In genomic region chr17:23877166-23877565, GRCm38 (mm10) we compare ENCODE assay signal across 23 mouse cellular contexts. TPM values are rescaled to one million over a fixed set of nuclear protein-coding genes. Genes with fewer than 3 reads are reported as not detected.
DNase-seq lines count a peak whose midpoint lies in the region; ATAC-seq and TF ChIP-seq lines count a peak whose summit lies in the region.
"Had no signal": no experiment of that assay in that cellular context is flagged by ENCODE, and none has a peak within 500 bp of the region (broad histone marks: within the 10 kb centered on the region; RNA-seq: fewer than 3 reads in every experiment).

No protein-coding gene starts in this region.

- no peak overlapping the region for H3K9ac ChIP-seq in forebrain, embryonic 16.5 days (replicated peaks; ENCODE audit: low read depth, low read length)
- H3K9ac ChIP-seq in neural tube, embryonic 13.5 days: no peak overlapping the region
- H3K9ac ChIP-seq: embryonic facial prominence, embryonic 13.5 days; forebrain, embryonic 13.5 days had no signal

- no peak for DNase-seq in forebrain, embryonic 10.5 days (ENCODE audit: extremely low spot score, low spot score)
- DNase-seq in layer of hippocampus, adult 2 months (ENCODE audit: low spot score in 2 of 2): peak in 1 of 2 experiments; percentile 17
- DNase-seq in layer of hippocampus, adult 18-20 months (ENCODE audit: low spot score in 2 of 2): no peak
- no peak for DNase-seq in neural tube, embryonic 10.5 days (ENCODE audit: extremely low spot score, low spot score)
- peak; percentile 81 for DNase-seq in testis, postnatal 10 days (ENCODE audit: low spot score)
- no peak for DNase-seq in cerebellum, adult 9-10 months
- DNase-seq: adrenal gland, postnatal 25 days; cerebellum, adult 11 months; cerebellum, postnatal 36 days; gastrocnemius, postnatal 10 days; kidney, adult 8-10 months; kidney, postnatal 36 days; lung, adult 2 months; lung, postnatal 4 days; retina, postnatal 1 day had no signal

- ATAC-seq in forebrain, embryonic 16.5 days: peak; percentile 52
- peak; percentile 76; the same call in 1 of the 2 replicates for ATAC-seq in neural tube, embryonic 13.5 days (ENCODE audit: low read depth)

- 74% methylated on average over 2 of the region's 2 CpGs for WGBS in forebrain, embryonic 16.5 days
- 81% methylated on average over 2 of the region's 2 CpGs for WGBS in forebrain, embryonic 10.5 days
- WGBS in neural tube, embryonic 13.5 days: 86% methylated on average over 2 of the region's 2 CpGs

- no peak for TF ChIP-seq CTCF in layer of hippocampus, adult 2 months (conservative IDR thresholded peaks at IDR 0.05)

- H3K36me3 ChIP-seq in forebrain, embryonic 16.5 days (ENCODE audit: control insufficient read depth, insufficient read depth): no peaks in the 10 kb centered on the region
- no peaks in the 10 kb centered on the region for H3K36me3 ChIP-seq in forebrain, embryonic 10.5 days (replicated peaks)
- H3K36me3 ChIP-seq in neural tube, embryonic 13.5 days: no peaks in the 10 kb centered on the region
- H3K36me3 ChIP-seq: embryonic facial prominence, embryonic 13.5 days had no signal

- H3K27me3 ChIP-seq in forebrain, embryonic 16.5 days (replicated peaks; ENCODE audit: control insufficient read depth, insufficient read depth, low read length): no peaks in the 10 kb centered on the region
- no peaks in the 10 kb centered on the region for H3K27me3 ChIP-seq in forebrain, embryonic 10.5 days (ENCODE audit: poor library complexity, severe bottlenecking)
- H3K27me3 ChIP-seq in neural tube, embryonic 13.5 days: no peaks in the 10 kb centered on the region
- H3K27me3 ChIP-seq: embryonic facial prominence, embryonic 13.5 days; forebrain, embryonic 13.5 days had no signal

- H3K9me3 ChIP-seq in forebrain, embryonic 16.5 days (ENCODE audit: control insufficient read depth, low read length): no peaks in the 10 kb centered on the region
- H3K9me3 ChIP-seq in forebrain, embryonic 10.5 days: no peaks in the 10 kb centered on the region
- no peaks in the 10 kb centered on the region for H3K9me3 ChIP-seq in neural tube, embryonic 13.5 days
- H3K9me3 ChIP-seq: embryonic facial prominence, embryonic 13.5 days; forebrain, embryonic 13.5 days had no signal

- H3K4me2 ChIP-seq in forebrain, embryonic 16.5 days (ENCODE audit: low read length): no peak overlapping the region
- no peak overlapping the region for H3K4me2 ChIP-seq in neural tube, embryonic 13.5 days
- H3K4me2 ChIP-seq: embryonic facial prominence, embryonic 13.5 days; forebrain, embryonic 13.5 days; heart, embryonic 11.5 days had no signal

- no peak overlapping the region for H3K4me3 ChIP-seq in forebrain, embryonic 16.5 days (replicated peaks; ENCODE audit: low read length)
- H3K4me3 ChIP-seq in forebrain, embryonic 10.5 days: no peak overlapping the region
- no peak overlapping the region for H3K4me3 ChIP-seq in layer of hippocampus, adult 2 months
- no peak overlapping the region for H3K4me3 ChIP-seq in neural tube, embryonic 13.5 days
- H3K4me3 ChIP-seq: embryonic facial prominence, embryonic 13.5 days; forebrain, embryonic 13.5 days had no signal

- H3K27ac ChIP-seq in forebrain, embryonic 16.5 days (ENCODE audit: low read length): no peak overlapping the region
- H3K27ac ChIP-seq in forebrain, embryonic 10.5 days: no peak overlapping the region
- H3K27ac ChIP-seq in layer of hippocampus, adult 2 months: 0 out of 2 replicates have a peak overlapping the region, but pooled peaks have one; percentile 43
- H3K27ac ChIP-seq in neural tube, embryonic 13.5 days (replicated peaks): peak overlapping the region; percentile 23
- H3K27ac ChIP-seq: embryonic facial prominence, embryonic 13.5 days; forebrain, embryonic 13.5 days had no signal

- no peaks in the 10 kb centered on the region for H3K4me1 ChIP-seq in forebrain, embryonic 16.5 days (replicated peaks; ENCODE audit: control insufficient read depth, insufficient read depth, low read length)
- H3K4me1 ChIP-seq in forebrain, embryonic 10.5 days: 0 out of 2 replicates have a peak, but pooled peaks cover 4% of the 10 kb centered on the region
- no peaks in the 10 kb centered on the region for H3K4me1 ChIP-seq in neural tube, embryonic 13.5 days (replicated peaks)
- H3K4me1 ChIP-seq: embryonic facial prominence, embryonic 13.5 days; forebrain, embryonic 13.5 days had no signal

RNA-seq across cellular contexts. Expression of gene Dcpp1, which starts 3.5 kb away (rescaled TPM):
- polyA plus RNA-seq in forebrain, embryonic 16.5 days (2015; fragmentation: Nextera tagmentation; extraction: Ambion mirVana): not detected in 2 replicates
- not detected in 2 replicates for polyA plus RNA-seq in forebrain, embryonic 10.5 days (2016; fragmentation: Nextera tagmentation; extraction: Ambion mirVana)
- not detected for total RNA-seq in layer of hippocampus, adult 2 months (2021)
- total RNA-seq in layer of hippocampus, adult 18-20 months (2021): not detected
- not detected in 2 replicates for polyA plus RNA-seq in neural tube, embryonic 13.5 days (2015; fragmentation: Nextera tagmentation; extraction: Ambion mirVana)
- total RNA-seq: adrenal gland, postnatal 25 days; gastrocnemius, postnatal 10 days; hematopoietic stem cell, adult 5-6 weeks; liver, adult 2 months; neutrophil, adult 5-6 weeks had no signal
- polyA plus RNA-seq: embryonic facial prominence, embryonic 13.5 days; forebrain, embryonic 13.5 days; heart, embryonic 11.5 days; liver, adult 2 months; lung, adult 2 months had no signal

RNA-seq across cellular contexts. Expression of gene Dcpp2, which starts 3.5 kb away (rescaled TPM):
- not detected in 2 replicates for polyA plus RNA-seq in forebrain, embryonic 16.5 days (2015; fragmentation: Nextera tagmentation; extraction: Ambion mirVana)
- polyA plus RNA-seq in forebrain, embryonic 10.5 days (2016; fragmentation: Nextera tagmentation; extraction: Ambion mirVana): not detected in 2 replicates
- not detected for total RNA-seq in layer of hippocampus, adult 2 months (2021)
- total RNA-seq in layer of hippocampus, adult 18-20 months (2021): not detected
- not detected in 2 replicates for polyA plus RNA-seq in neural tube, embryonic 13.5 days (2015; fragmentation: Nextera tagmentation; extraction: Ambion mirVana)
- total RNA-seq: adrenal gland, postnatal 25 days; gastrocnemius, postnatal 10 days; hematopoietic stem cell, adult 5-6 weeks; liver, adult 2 months; neutrophil, adult 5-6 weeks had no signal
- polyA plus RNA-seq: embryonic facial prominence, embryonic 13.5 days; forebrain, embryonic 13.5 days; heart, embryonic 11.5 days; liver, adult 2 months; lung, adult 2 months had no signal

RNA-seq across cellular contexts. Expression of gene Prss21, which starts 9.3 kb away (rescaled TPM):
- not detected in 2 replicates for polyA plus RNA-seq in forebrain, embryonic 16.5 days (2015; fragmentation: Nextera tagmentation; extraction: Ambion mirVana)
- polyA plus RNA-seq in forebrain, embryonic 10.5 days (2016; fragmentation: Nextera tagmentation; extraction: Ambion mirVana): not detected in 2 replicates
- not detected for total RNA-seq in layer of hippocampus, adult 2 months (2021)
- total RNA-seq in layer of hippocampus, adult 18-20 months (2021): not detected
- not detected in 2 replicates for polyA plus RNA-seq in neural tube, embryonic 13.5 days (2015; fragmentation: Nextera tagmentation; extraction: Ambion mirVana)
- total RNA-seq: adrenal gland, postnatal 25 days; gastrocnemius, postnatal 10 days; hematopoietic stem cell, adult 5-6 weeks; liver, adult 2 months; neutrophil, adult 5-6 weeks had no signal
- polyA plus RNA-seq: embryonic facial prominence, embryonic 13.5 days; forebrain, embryonic 13.5 days; heart, embryonic 11.5 days; liver, adult 2 months; lung, adult 2 months had no signal

RNA-seq across cellular contexts. Expression of gene Prss41, which starts 33.2 kb away (rescaled TPM):
- 0.87 and 1.0 TPM in 2 replicates for polyA plus RNA-seq in forebrain, embryonic 16.5 days (2015; fragmentation: Nextera tagmentation; extraction: Ambion mirVana)
- polyA plus RNA-seq in forebrain, embryonic 10.5 days (2016; fragmentation: Nextera tagmentation; extraction: Ambion mirVana): 4.5 and 5.4 TPM in 2 replicates
- 1 to 10 TPM; 1.9 to 2.2 TPM for total RNA-seq in layer of hippocampus, adult 2 months (2021)
- total RNA-seq in layer of hippocampus, adult 18-20 months (2021): 1 to 10 TPM in 1 of 2 experiments, under 1 TPM in 1; 0.89 to 2.4 TPM
- polyA plus RNA-seq in neural tube, embryonic 13.5 days (2015; fragmentation: Nextera tagmentation; extraction: Ambion mirVana): 0.96 and 1.4 TPM in 2 replicates
- total RNA-seq: gastrocnemius, postnatal 10 days; hematopoietic stem cell, adult 5-6 weeks; liver, adult 2 months; neutrophil, adult 5-6 weeks had no signal

RNA-seq across cellular contexts. Expression of gene Prss32, which starts 33.5 kb away (rescaled TPM):
- polyA plus RNA-seq in forebrain, embryonic 16.5 days (2015; fragmentation: Nextera tagmentation; extraction: Ambion mirVana): not detected in 2 replicates
- polyA plus RNA-seq in forebrain, embryonic 10.5 days (2016; fragmentation: Nextera tagmentation; extraction: Ambion mirVana): not detected in 2 replicates
- not detected for total RNA-seq in layer of hippocampus, adult 2 months (2021)
- total RNA-seq in layer of hippocampus, adult 18-20 months (2021): not detected
- polyA plus RNA-seq in neural tube, embryonic 13.5 days (2015; fragmentation: Nextera tagmentation; extraction: Ambion mirVana): not detected in 2 replicates
- total RNA-seq: adrenal gland, postnatal 25 days; gastrocnemius, postnatal 10 days; hematopoietic stem cell, adult 5-6 weeks; liver, adult 2 months had no signal
- polyA plus RNA-seq: embryonic facial prominence, embryonic 13.5 days; forebrain, embryonic 13.5 days; heart, embryonic 11.5 days; lung, adult 2 months had no signal

Comparison
In these comparisons a context has a peak if more than half of its experiments do, and no peak if none do; other contexts are left out.
1. H3K27ac ChIP-seq: peak in layer of hippocampus, adult 2 months (single experiment) and neural tube, embryonic 13.5 days (single experiment); none in forebrain, embryonic 16.5 days (single experiment) and forebrain, embryonic 10.5 days (single experiment).